Mouse (Mus musculus): ENCODE measurements around the gene Pax6. TPM values are rescaled to one million over a fixed set of nuclear protein-coding genes. Genes with fewer than 3 reads are reported as not detected.

Gene Pax6
- polyA plus RNA-seq, 1 experiment from 2014 or later, result 11.4 TPM

- Histone ChIP-seq H3K27ac (replicated peaks) (no peak overlapping the region), H3K4me3 (replicated peaks) (no peak overlapping the region), H3K9ac (replicated peaks) (no peak overlapping the region), H3K4me2 (no peak overlapping the region), H3K27me3 (replicated peaks) (peaks cover 81% of the 10 kb centered on the region), H3K4me1 (peaks cover 40% of the 10 kb centered on the region), H3K9me3 (replicated peaks) (no peaks in the 10 kb centered on the region), H3K36me3 (no peaks in the 10 kb centered on the region)
- no peak for ATAC-seq (ENCODE audit: low FRiP score)
- 7% methylated on average over 36 of the region's 36 CpGs for WGBS
These were observed 17.9 kb downstream of the Pax6 start for GRCm38 (mm10) chr2:105686363-105687316.

GRCm38 (mm10) chr2:105687317-105687991 is 18.8 kb downstream of the Pax6 start:
- H3K27me3 ChIP-seq (replicated peaks), result peaks cover 82% of the 10 kb centered on the region
- WGBS, result 12% methylated on average over 13 of the region's 13 CpGs
- peaks cover 32% of the 10 kb centered on the region for H3K4me1 ChIP-seq
- 0 out of 2 replicates have a peak, but pooled peaks have one; percentile 42 for ATAC-seq (ENCODE audit: low FRiP score)
- no peak overlapping the region for H3K27ac ChIP-seq (replicated peaks)
- peak overlapping the region; percentile 14; the same call in 1 of the 2 replicates for H3K4me3 ChIP-seq (replicated peaks)
- peak overlapping the region; percentile 46 for H3K4me2 ChIP-seq
- H3K9me3 ChIP-seq (replicated peaks), result no peaks in the 10 kb centered on the region
- H3K36me3 ChIP-seq, result no peaks in the 10 kb centered on the region
- no peak overlapping the region for H3K9ac ChIP-seq (replicated peaks)

- Histone ChIP-seq H3K27me3 (replicated peaks) (peaks cover 86% of the 10 kb centered on the region), H3K36me3 (no peaks in the 10 kb centered on the region), H3K9me3 (replicated peaks) (no peaks in the 10 kb centered on the region), H3K4me3 (replicated peaks) (peak overlapping the region; percentile 14), H3K4me2 (peak overlapping the region; percentile 46), H3K9ac (replicated peaks) (no peak overlapping the region), H3K4me1 (peaks cover 31% of the 10 kb centered on the region), H3K27ac (replicated peaks) (no peak overlapping the region)
- WGBS, result 7% methylated on average over 17 of the region's 17 CpGs
- no peak for ATAC-seq (ENCODE audit: low FRiP score)
These were observed 19.3 kb downstream of the Pax6 start for GRCm38 (mm10) chr2:105688011-105688410.

GRCm38 (mm10) chr2:105688436-105689303 is 20.0 kb downstream of the Pax6 start:
- no peak overlapping the region for H3K27ac ChIP-seq (replicated peaks)
- H3K4me2 ChIP-seq, result peak overlapping the region; percentile 46
- H3K36me3 ChIP-seq, result no peaks in the 10 kb centered on the region
- WGBS, result 4% methylated on average over 25 of the region's 25 CpGs
- peak overlapping the region; percentile 14 for H3K4me3 ChIP-seq (replicated peaks)
- H3K9ac ChIP-seq (replicated peaks), result no peak overlapping the region
- no peak for ATAC-seq (ENCODE audit: low FRiP score)
- H3K4me1 ChIP-seq, result peaks cover 31% of the 10 kb centered on the region
- no peaks in the 10 kb centered on the region for H3K9me3 ChIP-seq (replicated peaks)
- peaks cover 87% of the 10 kb centered on the region for H3K27me3 ChIP-seq (replicated peaks)

GRCm38 (mm10) chr2:105689304-105689770 is 20.6 kb downstream of the Pax6 start:
- Histone ChIP-seq H3K4me1 (peaks cover 31% of the 10 kb centered on the region), H3K27me3 (replicated peaks) (peaks cover 81% of the 10 kb centered on the region)

GRCm38 (mm10) chr2:105689771-105690639 is 21.3 kb downstream of the Pax6 start:
- H3K36me3 ChIP-seq, result no peaks in the 10 kb centered on the region
- H3K9me3 ChIP-seq (replicated peaks), result no peaks in the 10 kb centered on the region
- 3% methylated on average over 28 of the region's 28 CpGs for WGBS
- ATAC-seq (ENCODE audit: low FRiP score), result peak; percentile 71
- peaks cover 31% of the 10 kb centered on the region for H3K4me1 ChIP-seq
- H3K27ac ChIP-seq (replicated peaks), result 0 out of 2 replicates have a peak overlapping the region, but pooled peaks have one; percentile 28
- 0 out of 2 replicates have a peak overlapping the region, but pooled peaks have one; percentile 12 for H3K4me3 ChIP-seq (replicated peaks)
- no peak overlapping the region for H3K9ac ChIP-seq (replicated peaks)
- peaks cover 76% of the 10 kb centered on the region for H3K27me3 ChIP-seq (replicated peaks)
- peak overlapping the region; percentile 46 for H3K4me2 ChIP-seq

More at GRCm38 (mm10) chr2:105689304-105689770, 20.6 kb downstream of the Pax6 start:
- H3K4me3 ChIP-seq (replicated peaks), result 0 out of 2 replicates have a peak overlapping the region, but pooled peaks have one; percentile 12
- 0 out of 2 replicates have a peak, but pooled peaks have one; percentile 20 for ATAC-seq (ENCODE audit: low FRiP score)
- H3K9ac ChIP-seq (replicated peaks), result no peak overlapping the region
- peak overlapping the region; percentile 46 for H3K4me2 ChIP-seq
- no peaks in the 10 kb centered on the region for H3K9me3 ChIP-seq (replicated peaks)
- no peaks in the 10 kb centered on the region for H3K36me3 ChIP-seq
- H3K27ac ChIP-seq (replicated peaks), result no peak overlapping the region
- WGBS, result under 1% methylated on average over 15 of the region's 15 CpGs

- Histone ChIP-seq H3K27me3 (replicated peaks) (peaks cover 65% of the 10 kb centered on the region), H3K27ac (replicated peaks) (no peak overlapping the region)
- WGBS, result 12% methylated on average over 10 of the region's 10 CpGs
These were observed 22.6 kb downstream of the Pax6 start for GRCm38 (mm10) chr2:105691296-105691695.

GRCm38 (mm10) chr2:105697741-105698140 is 29.0 kb downstream of the Pax6 start:
- Histone ChIP-seq H3K4me1 (no peaks in the 10 kb centered on the region), H3K27ac (replicated peaks) (no peak overlapping the region), H3K36me3 (no peaks in the 10 kb centered on the region), H3K9me3 (replicated peaks) (no peaks in the 10 kb centered on the region), H3K4me3 (replicated peaks) (no peak overlapping the region), H3K4me2 (no peak overlapping the region), H3K27me3 (replicated peaks) (peaks cover 10% of the 10 kb centered on the region), H3K9ac (replicated peaks) (no peak overlapping the region)
- ATAC-seq (ENCODE audit: low FRiP score), result no peak
- 65% methylated on average over 5 of the region's 5 CpGs for WGBS

More at GRCm38 (mm10) chr2:105691296-105691695, 22.6 kb downstream of the Pax6 start:
- no peaks in the 10 kb centered on the region for H3K36me3 ChIP-seq
- H3K4me2 ChIP-seq, result no peak overlapping the region
- peaks cover 31% of the 10 kb centered on the region for H3K4me1 ChIP-seq
- H3K9ac ChIP-seq (replicated peaks), result no peak overlapping the region
- H3K4me3 ChIP-seq (replicated peaks), result no peak overlapping the region
- no peaks in the 10 kb centered on the region for H3K9me3 ChIP-seq (replicated peaks)
- no peak for ATAC-seq (ENCODE audit: low FRiP score)

- no peaks in the 10 kb centered on the region for H3K9me3 ChIP-seq (replicated peaks)
- H3K27ac ChIP-seq (replicated peaks), result no peak overlapping the region
- no peak overlapping the region for H3K9ac ChIP-seq (replicated peaks)
- no peak overlapping the region for H3K4me3 ChIP-seq (replicated peaks)
- H3K27me3 ChIP-seq (replicated peaks), result 0 out of 2 replicates have a peak, but pooled peaks cover 2% of the 10 kb centered on the region
- WGBS, result 74% methylated on average over 2 of the region's 2 CpGs
- no peak overlapping the region for H3K4me2 ChIP-seq
- H3K36me3 ChIP-seq, result no peaks in the 10 kb centered on the region
- ATAC-seq (ENCODE audit: low FRiP score), result no peak
- H3K4me1 ChIP-seq, result no peaks in the 10 kb centered on the region
These were observed 29.9 kb downstream of the Pax6 start for GRCm38 (mm10) chr2:105698631-105699030.

GRCm38 (mm10) chr2:105701781-105702180 is 33.1 kb downstream of the Pax6 start:
- H3K4me3 ChIP-seq (replicated peaks), result no peak overlapping the region
- WGBS, result 73% methylated on average over 4 of the region's 4 CpGs
- no peak overlapping the region for H3K27ac ChIP-seq (replicated peaks)
- no peaks in the 10 kb centered on the region for H3K4me1 ChIP-seq
- no peak overlapping the region for H3K9ac ChIP-seq (replicated peaks)
- no peak for ATAC-seq (ENCODE audit: low FRiP score)
- H3K9me3 ChIP-seq (replicated peaks), result no peaks in the 10 kb centered on the region
- H3K4me2 ChIP-seq, result no peak overlapping the region
- H3K27me3 ChIP-seq (replicated peaks), result no peaks in the 10 kb centered on the region
- no peaks in the 10 kb centered on the region for H3K36me3 ChIP-seq

Measured in neural tube, embryonic 15.5 days (tissue).